Mouse (Mus musculus) testis, adult 2 months (tissue): ENCODE measurements around the gene Nav2.

ENCODE experiments used
- CTCF ChIP-seq: fragments of 200-500 bp; IDR thresholded peaks from 2 replicates; pipeline ENCODE4 v1.5.1; 2012; ENCODE audit warnings: low read depth, mild to moderate bottlenecking, inconsistent platforms, low read length, moderate library complexity; ENCODE audit not compliant: control insufficient read depth, insufficient read depth, insufficient replicate concordance
- POLR2A ChIP-seq: fragments of 200-500 bp; IDR thresholded peaks from 2 replicates; pipeline ENCODE4 v1.6.1; 2012; ENCODE audit warnings: low read depth, mild to moderate bottlenecking, inconsistent platforms, low read length, moderate library complexity; ENCODE audit not compliant: control insufficient read depth

GRCm38 (mm10) chr7:49014480-49014879 lies 106.0 kb downstream of the Nav2 start:
- TF ChIP-seq POLR2A = no peak
- no peak for TF ChIP-seq CTCF
